Mouse (Mus musculus) thymus, adult 2 months (tissue): ENCODE measurements around the gene Mettl17. TPM values are rescaled to one million over a fixed set of nuclear protein-coding genes. Genes with fewer than 3 reads are reported as not detected.
"Not testable (repeated sequence)": the region's sequence is repeated elsewhere in the genome, so short reads cannot be mapped to it uniquely, and the experiment has no call there.

Experiments used
- DNase-seq: peaks from one replicate; pipeline ENCODE4 v3.0.0; 2021
- H3K27ac ChIP-seq: fragments of 200-500 bp; 2 replicates; pipeline ENCODE4 v1.5.1; 2012; ENCODE audit warnings: low read length, control low read depth; ENCODE audit not compliant: control insufficient read depth, insufficient read depth
- H3K27me3 ChIP-seq: fragments of 200-500 bp; 2 replicates; pipeline ENCODE4 v1.6.1; 2012; ENCODE audit warnings: mild to moderate bottlenecking, low read length, moderate library complexity, mixed read lengths; ENCODE audit not compliant: control insufficient read depth, insufficient read depth
- H3K36me3 ChIP-seq: fragments of 200-500 bp; 2 replicates; pipeline ENCODE4 v1.6.1; 2012; ENCODE audit warnings: mild to moderate bottlenecking, low read length, moderate library complexity; ENCODE audit not compliant: control insufficient read depth, insufficient read depth
- H3K4me1 ChIP-seq: fragments of 200-500 bp; replicated peaks from 2 replicates; pipeline ENCODE4 v1.6.1; 2012; ENCODE audit warnings: low read length; ENCODE audit not compliant: control insufficient read depth, insufficient read depth
- H3K4me3 ChIP-seq: fragments of 200-500 bp; 2 replicates; pipeline ENCODE4 v1.5.1; 2012; ENCODE audit warnings: mild to moderate bottlenecking, low read length, control low read depth, moderate library complexity; ENCODE audit not compliant: control insufficient read depth, insufficient read depth
- CTCF ChIP-seq: fragments of 200-500 bp; IDR thresholded peaks from 2 replicates; pipeline ENCODE4 v1.5.1; 2012; ENCODE audit warnings: mild to moderate bottlenecking, control low read depth, low read length, moderate library complexity, borderline replicate concordance; ENCODE audit not compliant: control insufficient read depth, poor library complexity, insufficient read depth; ENCODE audit errors: extremely low read depth
- POLR2A ChIP-seq: fragments of 200-500 bp; IDR thresholded peaks from 2 replicates; pipeline ENCODE4 v1.6.1; 2012; ENCODE audit warnings: mild to moderate bottlenecking, low read length, control low read depth, moderate library complexity; ENCODE audit not compliant: control insufficient read depth, poor library complexity, insufficient read depth; ENCODE audit errors: extremely low read depth
- WGBS: fragments of 180-500 bp; shearing (Covaris S2); methylation state at CpG from one replicate; pipeline ENCODE4 v1.1.7; 2018; 5-methylcytosine and 5-hydroxymethylcytosine counted together
- polyA plus RNA-seq: library from polyadenylated mRNA; depleted of rRNA; stranded (reverse); fragments of >200 nt; gene quantifications from 2 replicates; pipeline ENCODE4 v1.2.3, GENCODE M21; 2012

Mettl17 gene
- polyA plus RNA-seq, 1 experiment = 56.7 TPM

- no peak for DNase-seq
- H3K4me3 ChIP-seq = no peak within 1 kb of the TSS
- TF ChIP-seq POLR2A = no peak
- no peak for TF ChIP-seq CTCF
These were observed 31.2 kb upstream of the Mettl17 start, which contains the start of gene Ear6 for GRCm38 (mm10) chr14:51853399-51853798. Ear6 (plus strand) TSS chr14:51853699.

DNA sequence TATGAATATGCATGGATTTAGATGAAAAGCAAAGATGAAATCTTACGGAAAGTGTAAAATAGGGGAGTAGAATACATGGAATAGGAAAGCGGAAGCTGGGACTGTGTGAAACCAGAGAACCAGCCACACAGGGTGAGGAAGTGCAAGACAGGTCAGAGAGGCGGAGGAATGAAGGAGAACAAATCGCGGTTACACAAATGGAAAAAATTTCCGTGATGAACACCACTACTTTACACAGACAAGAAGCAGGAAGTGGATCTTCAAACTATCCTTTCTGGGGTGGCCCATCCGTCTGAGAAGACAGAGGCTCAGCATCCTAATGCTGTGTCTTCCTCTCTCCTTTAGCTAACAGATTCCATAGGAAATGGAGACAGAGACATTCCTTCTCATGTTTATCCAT is 29.4 kb upstream of the Mettl17 start:
- not testable (repeated sequence) for H3K27ac ChIP-seq, H3K4me3 ChIP-seq, H3K36me3 ChIP-seq, H3K27me3 ChIP-seq, DNase-seq, H3K4me1 ChIP-seq
- WGBS = 61% methylated on average over 7 of the region's 7 CpGs

More at GRCm38 (mm10) chr14:51853399-51853798, 31.2 kb upstream of the Mettl17 start, which contains the start of gene Ear6:
- no peaks in the 10 kb centered on the region for H3K4me1 ChIP-seq
- H3K27ac ChIP-seq = no peak within 1 kb of the TSS
- H3K36me3 ChIP-seq = no peaks in the 10 kb centered on the region
- no peaks in the 10 kb centered on the region for H3K27me3 ChIP-seq

DNA sequence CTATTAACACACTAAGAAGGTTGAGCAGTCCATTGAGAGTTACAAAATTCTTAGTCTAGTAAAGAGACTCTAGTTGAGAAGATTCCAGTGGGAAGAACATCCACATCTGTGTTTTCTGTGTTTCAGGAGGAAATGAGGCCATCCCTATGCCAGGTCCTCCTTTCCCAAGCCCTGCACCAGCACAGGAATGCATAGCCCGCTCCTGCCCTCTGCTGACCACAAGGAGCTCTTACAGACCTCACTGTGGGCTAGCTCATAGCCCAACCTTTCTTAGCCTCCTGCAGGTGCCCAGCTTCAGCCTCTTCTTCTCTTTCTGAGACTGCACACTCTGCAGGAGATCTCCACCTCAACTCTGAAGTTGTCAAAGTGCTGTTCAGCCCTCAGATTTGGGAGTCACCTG is 21.0 kb upstream of the Mettl17 start:
- not testable (repeated sequence) for DNase-seq, H3K27me3 ChIP-seq, H3K36me3 ChIP-seq, H3K27ac ChIP-seq, H3K4me3 ChIP-seq, H3K4me1 ChIP-seq
- WGBS = 26% methylated on average over 1 of the region's 1 CpGs

DNA sequence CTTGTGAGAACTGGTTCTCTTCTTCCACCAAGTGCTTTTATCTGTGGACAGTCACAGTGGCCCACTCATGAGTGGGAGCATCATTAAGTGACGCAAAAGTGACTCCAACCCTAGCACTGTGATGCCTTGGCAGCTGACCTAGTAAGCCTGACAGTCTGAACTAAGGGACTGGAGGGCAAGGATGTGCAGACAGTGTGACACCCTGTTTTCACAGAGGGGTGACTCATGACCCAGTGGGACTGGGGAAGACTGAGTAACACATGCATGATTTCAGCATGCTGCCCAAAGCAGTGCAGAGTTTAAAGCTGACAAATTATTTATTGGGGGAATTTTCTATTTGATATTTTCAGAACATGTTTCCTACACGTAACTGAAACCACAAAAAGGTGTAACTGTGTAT is 13.9 kb upstream of the Mettl17 start:
- H3K4me3 ChIP-seq = no peak overlapping the region
- no peaks in the 10 kb centered on the region for H3K36me3 ChIP-seq
- TF ChIP-seq CTCF = no peak
- no peak for TF ChIP-seq POLR2A
- no peaks in the 10 kb centered on the region for H3K4me1 ChIP-seq
- 71% methylated on average over 2 of the region's 2 CpGs for WGBS
- no peaks in the 10 kb centered on the region for H3K27me3 ChIP-seq
- DNase-seq = no peak
- H3K27ac ChIP-seq = no peak overlapping the region

- no peak for DNase-seq
- H3K4me1 ChIP-seq = no peaks in the 10 kb centered on the region
- WGBS = 84% methylated on average over 9 of the region's 9 CpGs
- no peaks in the 10 kb centered on the region for H3K27me3 ChIP-seq
- TF ChIP-seq POLR2A = no peak
- TF ChIP-seq CTCF = no peak
- H3K4me3 ChIP-seq = no peak overlapping the region
- no peak overlapping the region for H3K27ac ChIP-seq
- H3K36me3 ChIP-seq = no peaks in the 10 kb centered on the region
These were observed 12.9 kb upstream of the Mettl17 start for GRCm38 (mm10) chr14:51871741-51872140.

DNA sequence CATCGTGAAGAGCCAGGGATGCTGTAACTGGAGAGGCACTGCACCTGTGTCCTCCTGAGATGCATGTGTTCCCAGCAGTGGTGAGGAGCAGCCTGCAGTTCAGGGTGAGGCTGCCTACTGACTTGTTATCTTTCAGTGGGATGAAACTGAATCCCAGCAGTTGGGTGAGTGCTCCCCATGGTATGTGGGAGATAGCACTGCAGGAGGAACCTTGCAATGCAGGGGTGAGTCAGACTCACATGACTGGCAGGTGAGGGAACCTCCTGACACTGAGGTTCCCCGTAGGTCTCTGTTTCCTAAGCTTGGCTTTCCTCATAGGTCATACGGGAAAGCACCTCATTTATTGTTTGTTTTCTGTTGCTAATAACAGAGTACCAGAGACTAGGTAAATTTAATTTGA is 7.1 kb upstream of the Mettl17 start:
- TF ChIP-seq CTCF = no peak
- no peak for TF ChIP-seq POLR2A
- no peak overlapping the region for H3K4me3 ChIP-seq
- H3K36me3 ChIP-seq = no peaks in the 10 kb centered on the region
- DNase-seq = no peak
- H3K27me3 ChIP-seq = no peaks in the 10 kb centered on the region
- no peak overlapping the region for H3K27ac ChIP-seq
- WGBS = 85% methylated on average over 3 of the region's 3 CpGs
- H3K4me1 ChIP-seq = no peaks in the 10 kb centered on the region

GRCm38 (mm10) chr14:51883527-51884030 is 1.1 kb upstream of the Mettl17 start:
- no peaks in the 10 kb centered on the region for H3K36me3 ChIP-seq
- TF ChIP-seq POLR2A = no peak
- TF ChIP-seq CTCF = no peak
- peak; percentile 83 for DNase-seq
- H3K27ac ChIP-seq = no peak overlapping the region
- 1% methylated on average over 4 of the region's 4 CpGs for WGBS
- H3K4me1 ChIP-seq = peaks cover 7% of the 10 kb centered on the region
- no peak overlapping the region for H3K4me3 ChIP-seq
- no peaks in the 10 kb centered on the region for H3K27me3 ChIP-seq

DNA sequence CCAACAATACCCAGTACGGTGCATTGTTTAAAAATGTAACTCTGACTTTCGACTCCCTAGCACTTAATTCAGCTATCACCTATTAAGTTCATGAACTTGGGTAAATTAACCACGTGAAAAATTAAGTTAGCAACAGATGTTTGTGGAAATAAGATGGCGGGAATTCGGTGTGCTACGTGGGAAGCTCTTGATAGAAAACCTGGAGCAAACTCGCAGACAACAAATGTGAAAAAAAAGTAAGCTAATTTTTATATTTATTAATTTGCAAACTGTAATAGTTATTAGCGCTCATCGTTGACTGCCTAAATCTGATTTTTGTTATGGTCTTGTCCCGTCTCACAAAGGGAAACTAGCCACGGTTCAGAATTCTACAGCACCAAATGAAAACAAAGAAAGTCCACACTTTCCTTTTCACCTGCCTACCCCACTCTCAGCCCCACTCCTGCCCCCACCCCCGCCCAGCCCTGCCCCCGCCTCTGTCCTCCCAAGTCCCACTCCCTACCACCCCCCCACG is 554 bp upstream of the Mettl17 start:
- H3K4me1 ChIP-seq = peaks cover 7% of the 10 kb centered on the region
- 2% methylated on average over 14 of the region's 14 CpGs for WGBS
- peaks cover 5% of the 10 kb centered on the region; the same call in 1 of the 2 replicates for H3K36me3 ChIP-seq
- DNase-seq = no peak
- no peak overlapping the region; the same call in 1 of the 2 replicates for H3K27ac ChIP-seq
- TF ChIP-seq POLR2A = no peak
- TF ChIP-seq CTCF = no peak
- no peak overlapping the region for H3K4me3 ChIP-seq
- no peaks in the 10 kb centered on the region for H3K27me3 ChIP-seq
